Mouse (Mus musculus) brown adipose tissue, adult 24 weeks (tissue): ENCODE measurements at regions not wholly inside any gene's neighbourhood (a gene's known extent, or its start where the extent isn't known, plus 50 kb on each side); places are given as distances from the start of the nearest gene placed in this dataset.

Source experiments
- H3K27ac ChIP-seq: fragments of 200-500 bp; replicated peaks from 2 replicates; pipeline ENCODE4 v1.5.1; 2012; ENCODE audit warnings: low read depth, mild to moderate bottlenecking, low read length
- H3K4me1 ChIP-seq: fragments of 200-500 bp; 2 replicates; pipeline ENCODE4 v1.6.1; 2012; ENCODE audit warnings: low read length, mixed read lengths; ENCODE audit not compliant: control insufficient read depth, insufficient read depth, insufficient read length
- H3K4me3 ChIP-seq: fragments of 200-500 bp; 2 replicates; pipeline ENCODE4 v1.5.1; 2012; ENCODE audit warnings: low read depth, mild to moderate bottlenecking, low read length, moderate library complexity; ENCODE audit not compliant: insufficient read depth

- Histone ChIP-seq H3K4me3 (no peak overlapping the region), H3K4me1 (no peaks in the 10 kb centered on the region; the same call in 1 of the 2 replicates), H3K27ac (no peak overlapping the region)
Measured at GRCm38 (mm10) chr13:32507825-32508224, 169.3 kb upstream of the Gmds start.

- H3K4me3 ChIP-seq, result no peak overlapping the region
- H3K4me1 ChIP-seq, result peaks cover 4% of the 10 kb centered on the region; the same call in 1 of the 2 replicates
- H3K27ac ChIP-seq, result no peak overlapping the region
Measured at GRCm38 (mm10) chr13:32498205-32498790, 159.8 kb upstream of the Gmds start.

GRCm38 (mm10) chr13:32496263-32496662 is 157.7 kb upstream of the Gmds start:
- Histone ChIP-seq H3K4me3 (no peak overlapping the region), H3K4me1 (peaks cover 5% of the 10 kb centered on the region; the same call in 1 of the 2 replicates), H3K27ac (no peak overlapping the region)

- Histone ChIP-seq H3K4me1 (peaks cover 5% of the 10 kb centered on the region; the same call in 1 of the 2 replicates), H3K4me3 (no peak overlapping the region), H3K27ac (no peak overlapping the region)
Measured at GRCm38 (mm10) chr13:32495063-32495462, 156.5 kb upstream of the Gmds start.

GRCm38 (mm10) chr13:32493806-32494205 is 155.3 kb upstream of the Gmds start:
- Histone ChIP-seq H3K4me3 (no peak overlapping the region), H3K27ac (no peak overlapping the region), H3K4me1 (peaks cover 5% of the 10 kb centered on the region; the same call in 1 of the 2 replicates)

GRCm38 (mm10) chr13:32493309-32493708 is 154.8 kb upstream of the Gmds start:
- Histone ChIP-seq H3K4me3 (no peak overlapping the region), H3K27ac (no peak overlapping the region), H3K4me1 (peaks cover 5% of the 10 kb centered on the region; the same call in 1 of the 2 replicates)

GRCm38 (mm10) chr13:32492566-32492965 is 154.0 kb upstream of the Gmds start:
- peak overlapping the region; percentile 61; the same call in 1 of the 2 replicates for H3K27ac ChIP-seq
- H3K4me1 ChIP-seq, result peaks cover 5% of the 10 kb centered on the region; the same call in 1 of the 2 replicates
- no peak overlapping the region for H3K4me3 ChIP-seq

- H3K4me3 ChIP-seq, result no peak overlapping the region
- H3K27ac ChIP-seq, result no peak overlapping the region
Measured at GRCm38 (mm10) chr13:32481444-32482058, 143.0 kb upstream of the Gmds start.

GRCm38 (mm10) chr13:32480029-32480428 is 141.5 kb upstream of the Gmds start:
- Histone ChIP-seq H3K27ac (no peak overlapping the region), H3K4me1 (no peaks in the 10 kb centered on the region), H3K4me3 (no peak overlapping the region)

More at GRCm38 (mm10) chr13:32481444-32482058, 143.0 kb upstream of the Gmds start:
- no peaks in the 10 kb centered on the region for H3K4me1 ChIP-seq

GRCm38 (mm10) chr13:32479118-32479818 is 140.7 kb upstream of the Gmds start:
- no peaks in the 10 kb centered on the region for H3K4me1 ChIP-seq
- no peak overlapping the region for H3K27ac ChIP-seq
- H3K4me3 ChIP-seq, result no peak overlapping the region

GRCm38 (mm10) chr13:32465787-32466186 is 127.2 kb upstream of the Gmds start:
- Histone ChIP-seq H3K27ac (no peak overlapping the region), H3K4me3 (no peak overlapping the region)

GRCm38 (mm10) chr13:32465041-32465682 is 126.6 kb upstream of the Gmds start:
- Histone ChIP-seq H3K27ac (no peak overlapping the region), H3K4me3 (no peak overlapping the region), H3K4me1 (no peaks in the 10 kb centered on the region)

More at GRCm38 (mm10) chr13:32465787-32466186, 127.2 kb upstream of the Gmds start:
- no peaks in the 10 kb centered on the region for H3K4me1 ChIP-seq

- no peaks in the 10 kb centered on the region for H3K4me1 ChIP-seq
- no peak overlapping the region for H3K4me3 ChIP-seq
- no peak overlapping the region for H3K27ac ChIP-seq
Measured at GRCm38 (mm10) chr13:32454419-32455146, 116.0 kb upstream of the Gmds start.

- Histone ChIP-seq H3K27ac (no peak overlapping the region), H3K4me1 (no peaks in the 10 kb centered on the region), H3K4me3 (no peak overlapping the region)
Measured at GRCm38 (mm10) chr13:32449710-32450417, 111.3 kb upstream of the Gmds start.
